Mouse (Mus musculus) splenic B cell, adult 2 months (primary cell): ENCODE data around the gene Adprhl2.

Source experiments
- DNase-seq: peaks from one replicate; pipeline ENCODE4 v3.0.0-alpha.2; 2011; ENCODE audit warnings: low read depth, low spot score
- H3K27me3 ChIP-seq: 2 replicates; pipeline ENCODE4 v1.6.1; 2012; ENCODE audit warnings: mild to moderate bottlenecking, low read length, moderate library complexity, mixed read lengths; ENCODE audit not compliant: control insufficient read depth, poor library complexity, insufficient read depth, severe bottlenecking
- H3K36me3 ChIP-seq: 2 replicates; pipeline ENCODE4 v1.6.1; 2012; ENCODE audit warnings: mild to moderate bottlenecking, low read length, moderate library complexity, mixed read lengths; ENCODE audit not compliant: control insufficient read depth, poor library complexity, insufficient read depth, severe bottlenecking

Adprhl2 gene

DNA sequence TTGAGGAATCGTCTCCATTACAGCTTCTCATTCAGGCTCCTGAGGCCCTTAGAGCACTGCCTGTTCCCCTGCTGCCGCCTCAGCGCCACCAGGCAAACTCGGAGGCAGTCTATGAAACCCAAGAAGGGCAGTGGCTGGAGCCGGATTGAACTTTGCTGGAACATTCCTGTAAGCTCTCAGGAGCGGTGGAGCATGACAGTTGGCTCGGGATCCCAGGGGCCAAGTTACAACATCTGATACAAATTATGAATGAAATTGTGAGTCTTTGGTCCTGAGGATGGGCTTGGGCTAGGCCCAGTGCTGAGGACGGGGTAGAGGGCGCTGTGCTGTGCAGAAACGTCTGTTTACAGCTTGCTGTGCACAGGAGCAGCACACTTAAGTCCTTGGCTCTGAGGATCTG, 7.1 kb downstream of the Adprhl2 start:
- Histone ChIP-seq H3K36me3 (no peaks in the 10 kb centered on the region; the same call in none of the 2 replicates), H3K27me3 (no peaks in the 10 kb centered on the region)
- DNase-seq: no peak

DNA sequence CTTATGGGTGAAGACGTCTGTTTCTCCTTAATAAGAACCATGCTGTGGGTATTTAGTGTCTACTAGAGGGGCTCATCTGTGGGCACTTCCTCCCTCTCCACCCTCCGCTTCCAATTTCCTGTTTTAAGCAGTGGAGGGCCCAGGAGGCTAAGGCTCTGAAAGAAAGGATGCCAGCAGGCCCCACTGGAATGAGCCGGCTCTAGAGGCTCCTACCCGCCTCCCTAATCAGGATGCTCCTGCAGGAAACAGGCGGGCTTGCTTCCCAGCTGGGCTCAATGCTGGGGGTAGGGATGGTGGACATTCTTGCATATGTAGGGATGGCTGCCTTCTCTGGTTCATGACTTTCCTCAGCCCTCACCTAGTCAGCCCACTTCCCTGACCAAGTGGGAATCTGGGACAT, 8.3 kb downstream of the Adprhl2 start:
- Histone ChIP-seq H3K27me3 (no peaks in the 10 kb centered on the region), H3K36me3 (no peaks in the 10 kb centered on the region; the same call in none of the 2 replicates)
- DNase-seq: no peak

DNA sequence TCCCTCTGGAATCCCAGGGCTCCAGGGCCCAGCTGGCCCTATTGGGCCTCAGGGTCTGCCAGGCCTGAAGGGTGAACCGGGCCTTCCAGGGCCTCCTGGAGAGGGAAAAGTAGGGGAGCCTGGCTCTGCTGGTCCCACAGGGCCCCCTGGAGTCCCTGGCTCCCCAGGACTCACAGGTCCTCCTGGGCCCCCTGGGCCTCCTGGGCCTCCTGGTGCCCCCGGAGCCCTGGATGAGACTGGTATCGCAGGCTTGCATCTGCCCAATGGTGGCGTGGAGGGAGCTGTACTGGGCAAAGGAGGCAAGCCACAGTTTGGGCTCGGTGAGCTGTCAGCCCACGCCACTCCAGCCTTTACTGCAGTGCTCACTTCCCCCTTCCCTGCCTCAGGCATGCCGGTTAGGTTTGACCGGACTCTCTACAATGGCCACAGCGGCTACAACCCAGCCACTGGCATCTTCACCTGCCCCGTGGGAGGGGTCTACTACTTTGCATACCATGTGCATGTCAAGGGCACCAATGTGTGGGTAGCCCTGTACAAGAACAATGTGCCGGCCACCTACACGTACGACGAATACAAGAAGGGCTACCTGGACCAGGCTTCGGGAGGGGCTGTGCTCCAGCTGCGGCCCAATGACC, 9.8 kb downstream of the Adprhl2 start:
- DNase-seq: no peak
- Histone ChIP-seq H3K36me3 (no peaks in the 10 kb centered on the region; the same call in none of the 2 replicates), H3K27me3 (no peaks in the 10 kb centered on the region)

- no peak for DNase-seq
- no peaks in the 10 kb centered on the region for H3K27me3 ChIP-seq
- no peaks in the 10 kb centered on the region; the same call in none of the 2 replicates for H3K36me3 ChIP-seq
Measured at GRCm38 (mm10) chr4:126310344-126310743, 11.2 kb downstream of the Adprhl2 start.

GRCm38 (mm10) chr4:126309922-126310309, 11.6 kb downstream of the Adprhl2 start:
- H3K27me3 ChIP-seq: no peaks in the 10 kb centered on the region
- DNase-seq: peak; percentile 84
- no peaks in the 10 kb centered on the region; the same call in none of the 2 replicates for H3K36me3 ChIP-seq

DNA sequence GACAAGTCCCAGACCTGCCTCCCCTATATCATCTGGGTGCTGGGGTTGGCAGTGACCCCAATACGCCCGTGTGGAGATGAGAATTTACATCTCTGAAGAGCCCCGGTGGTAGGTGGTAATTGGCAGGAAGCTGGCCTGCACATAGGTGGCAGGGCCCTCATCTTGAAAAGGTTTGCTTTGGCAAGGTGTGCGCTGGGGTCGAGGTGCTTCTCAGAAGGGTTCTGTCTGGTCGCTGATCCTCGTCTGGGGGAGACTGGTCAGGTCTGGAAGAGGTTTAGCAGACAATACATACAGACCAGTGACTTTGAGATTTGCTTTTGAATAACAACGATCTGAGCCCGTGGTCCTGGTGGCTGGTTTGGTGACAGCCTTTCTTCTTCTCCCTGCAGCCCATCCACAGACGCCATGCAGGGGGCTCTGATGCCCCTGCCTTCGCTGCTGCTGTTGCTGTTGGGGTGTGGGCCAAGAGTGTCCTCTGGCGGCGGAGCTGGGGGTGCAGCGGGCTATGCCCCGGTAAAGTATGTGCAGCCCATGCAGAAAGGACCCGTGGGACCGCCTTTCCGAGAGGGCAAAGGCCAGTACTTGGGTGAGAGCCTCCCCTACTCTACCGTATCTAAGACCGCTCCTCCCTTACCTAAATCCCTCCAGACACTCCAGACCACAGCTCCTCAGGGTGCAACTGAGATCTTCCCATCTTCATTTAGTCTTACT, 12.1 kb downstream of the Adprhl2 start:
- no peaks in the 10 kb centered on the region; the same call in none of the 2 replicates for H3K36me3 ChIP-seq
- peak; percentile 46 for DNase-seq

DNA sequence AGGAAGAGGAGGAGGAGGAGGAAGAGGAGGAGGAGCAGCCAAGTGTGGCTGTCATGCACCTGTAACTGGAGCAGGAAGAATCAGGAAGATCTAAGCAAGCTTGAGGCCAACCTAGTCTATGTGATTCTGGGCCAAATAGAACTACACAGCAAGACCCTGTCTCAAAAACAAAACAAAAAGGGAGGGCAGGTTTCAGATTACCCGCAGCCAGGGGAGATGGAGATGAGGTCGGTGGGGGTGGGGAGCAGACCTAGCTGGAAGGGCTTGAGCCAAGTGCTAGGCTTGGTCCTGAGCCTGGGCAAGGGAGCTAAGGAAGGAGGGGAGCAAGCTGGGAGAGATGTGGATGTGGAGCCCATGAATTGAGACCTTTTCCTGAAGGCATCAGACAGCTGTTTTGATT, 14.7 kb downstream of the Adprhl2 start:
- no peaks in the 10 kb centered on the region for H3K36me3 ChIP-seq
- no peaks in the 10 kb centered on the region; the same call in 1 of the 2 replicates for H3K27me3 ChIP-seq
- DNase-seq: no peak

More for the DNA sequence above, 12.1 kb downstream of the Adprhl2 start:
- H3K27me3 ChIP-seq: no peaks in the 10 kb centered on the region

DNA sequence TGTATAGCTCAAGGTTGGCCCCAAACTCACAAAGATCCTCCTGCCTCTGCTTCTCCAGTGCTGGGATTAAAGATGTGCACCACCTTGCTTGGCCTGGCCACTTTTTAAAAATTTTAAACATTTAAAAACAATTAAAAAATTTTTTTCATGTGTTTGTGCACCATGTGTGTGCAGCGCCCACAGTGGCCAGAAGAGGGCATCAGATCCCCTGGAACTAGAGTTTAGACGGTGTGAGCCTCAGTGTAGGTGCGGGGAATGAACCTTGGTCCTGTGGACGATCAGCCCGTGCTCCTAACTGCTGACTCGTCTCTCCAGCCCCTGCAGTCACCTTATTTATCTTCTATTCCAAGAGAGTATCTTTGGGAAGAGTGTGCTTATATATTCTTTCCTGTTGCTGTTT, 15.4 kb downstream of the Adprhl2 start:
- H3K36me3 ChIP-seq: no peaks in the 10 kb centered on the region
- H3K27me3 ChIP-seq: no peaks in the 10 kb centered on the region; the same call in 1 of the 2 replicates
- no peak for DNase-seq

- Histone ChIP-seq H3K36me3 (no peaks in the 10 kb centered on the region), H3K27me3 (no peaks in the 10 kb centered on the region; the same call in 1 of the 2 replicates)
- no peak for DNase-seq
Measured at GRCm38 (mm10) chr4:126305428-126305827, 16.1 kb downstream of the Adprhl2 start.

DNA sequence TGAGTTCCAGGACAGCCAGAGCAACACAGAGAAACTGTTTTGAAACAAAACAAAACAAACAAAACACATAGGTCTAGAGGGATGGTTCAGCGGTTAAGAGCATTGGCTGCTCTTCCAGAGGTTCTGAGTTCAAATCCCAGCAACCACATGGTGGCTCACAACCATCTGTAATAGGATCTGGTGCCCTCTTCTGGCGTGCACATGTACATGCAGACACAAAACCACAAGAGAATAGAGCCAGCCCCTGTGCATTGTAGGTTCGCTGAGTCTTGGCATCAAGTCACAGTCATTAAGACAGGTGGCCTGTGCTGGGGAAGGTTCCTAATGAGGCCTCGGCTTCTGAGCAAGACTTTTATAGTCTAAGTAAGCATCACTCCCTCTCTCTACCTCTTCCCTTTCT, 17.6 kb downstream of the Adprhl2 start:
- Histone ChIP-seq H3K36me3 (no peaks in the 10 kb centered on the region), H3K27me3 (no peaks in the 10 kb centered on the region; the same call in 1 of the 2 replicates)
- DNase-seq: no peak

DNA sequence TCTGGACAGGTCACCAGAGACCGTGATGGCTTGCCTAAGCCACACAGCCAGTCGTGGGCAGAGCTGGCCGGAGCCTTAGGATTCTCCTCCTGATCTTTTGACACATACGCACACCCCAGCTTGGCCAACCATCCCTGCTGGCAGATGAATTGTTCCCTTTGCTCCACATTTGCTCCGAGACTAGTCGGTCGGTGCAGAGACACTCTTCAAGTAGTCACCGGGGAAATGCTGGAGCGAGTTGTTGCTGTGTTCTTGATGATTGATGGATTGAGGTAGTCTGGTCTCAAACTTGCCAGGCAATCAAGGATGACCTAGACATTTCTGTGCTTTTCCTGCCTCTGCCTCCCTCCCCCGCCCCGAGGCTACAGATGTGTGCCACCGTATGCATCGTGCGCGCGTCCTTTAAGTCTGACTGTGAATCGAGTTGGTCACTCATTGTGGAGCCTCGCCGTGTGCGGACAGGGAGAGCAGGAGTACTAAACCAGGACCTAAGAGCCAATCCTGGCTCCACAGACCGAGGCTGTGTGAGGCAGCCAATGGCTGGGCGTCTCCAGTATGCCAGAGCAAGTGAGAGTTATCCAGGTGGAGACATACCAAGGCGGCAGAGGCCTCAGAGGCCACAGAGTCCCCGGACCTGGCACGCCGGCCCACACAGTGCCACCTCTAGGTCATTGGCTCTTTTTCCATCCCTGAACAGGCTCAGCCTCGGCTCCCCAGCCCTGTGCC, 19.8 kb downstream of the Adprhl2 start:
- Histone ChIP-seq H3K36me3 (no peaks in the 10 kb centered on the region), H3K27me3 (no peaks in the 10 kb centered on the region; the same call in 1 of the 2 replicates)
- DNase-seq: no peak

- no peaks in the 10 kb centered on the region for H3K36me3 ChIP-seq
- no peaks in the 10 kb centered on the region; the same call in 1 of the 2 replicates for H3K27me3 ChIP-seq
- DNase-seq: no peak
Measured at GRCm38 (mm10) chr4:126300916-126301583, 20.5 kb downstream of the Adprhl2 start.

- DNase-seq: no peak
- no peaks in the 10 kb centered on the region for H3K27me3 ChIP-seq
- no peaks in the 10 kb centered on the region for H3K36me3 ChIP-seq
Measured at GRCm38 (mm10) chr4:126296617-126297101, 24.8 kb downstream of the Adprhl2 start.

DNA sequence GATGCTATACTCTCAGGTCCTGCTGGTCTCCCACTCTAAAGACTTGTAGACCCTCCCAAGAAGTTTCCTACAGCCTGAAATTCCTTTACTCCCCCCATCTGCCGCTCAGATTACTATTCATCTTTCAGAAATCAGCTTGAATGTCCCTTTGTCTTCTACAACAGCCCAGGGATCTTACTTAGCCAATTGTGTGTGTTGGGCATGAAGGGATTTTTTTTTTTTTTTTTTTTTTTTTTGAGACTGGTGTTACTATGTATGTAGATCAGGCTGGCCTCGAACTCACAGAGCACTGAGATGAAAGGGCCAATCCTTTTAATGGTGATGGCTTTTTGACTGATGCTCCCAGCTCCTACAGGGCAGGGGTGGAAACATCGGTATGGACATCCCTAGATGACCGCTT, 25.6 kb downstream of the Adprhl2 start:
- DNase-seq: no peak
- Histone ChIP-seq H3K36me3 (no peaks in the 10 kb centered on the region), H3K27me3 (no peaks in the 10 kb centered on the region)
